Mouse (Mus musculus) forebrain, postnatal 0 days (tissue): Measurements from ENCODE around the gene Dnlz. TPM values are rescaled to one million over a fixed set of nuclear protein-coding genes. Genes with fewer than 3 reads are reported as not detected.
A peak's percentile ranks its signal among the peaks of the same experiment; 100 is the strongest.

Source experiments
- ATAC-seq: fragments of 200-750 bp; cut with Nextera tagmentation; 2 replicates; pipeline ENCODE4 v1.8.0; 2017; ENCODE audit warnings: mild to moderate bottlenecking, moderate library complexity
- DNase-seq: peaks from one replicate; pipeline ENCODE4 v3.0.0-alpha.2; 2015
- H3K27ac ChIP-seq: fragments of 300-500 bp; sonication (generic); 2 replicates; pipeline ENCODE4 v1.5.1; 2014; ENCODE audit warnings: low read depth, mild to moderate bottlenecking, antibody characterized with exemption, low read length, moderate library complexity, mixed read lengths
- H3K27me3 ChIP-seq: fragments of 300-500 bp; sonication (generic); 2 replicates; pipeline ENCODE4 v1.6.1; 2014; ENCODE audit warnings: mild to moderate bottlenecking, low read length, mixed read lengths; ENCODE audit not compliant: insufficient read depth
- H3K36me3 ChIP-seq: fragments of 300-500 bp; sonication (generic); 2 replicates; pipeline ENCODE4 v1.6.1; 2014; ENCODE audit warnings: mild to moderate bottlenecking, moderate library complexity; ENCODE audit not compliant: insufficient read depth
- H3K4me1 ChIP-seq: fragments of 300-500 bp; sonication (generic); 2 replicates; pipeline ENCODE4 v1.6.1; 2014; ENCODE audit warnings: antibody characterized with exemption; ENCODE audit not compliant: insufficient read depth
- H3K4me2 ChIP-seq: fragments of 300-500 bp; sonication (generic); 2 replicates; pipeline ENCODE4 v1.6.1; 2014; ENCODE audit warnings: low read depth, mild to moderate bottlenecking, moderate library complexity
- H3K4me3 ChIP-seq: fragments of 300-500 bp; sonication (generic); 2 replicates; pipeline ENCODE4 v1.5.1; 2014; ENCODE audit warnings: low read depth, low read length, mixed read lengths
- H3K9ac ChIP-seq: fragments of 300-500 bp; sonication (generic); 2 replicates; pipeline ENCODE4 v1.6.1; 2014; ENCODE audit warnings: mild to moderate bottlenecking
- H3K9me3 ChIP-seq: fragments of 300-500 bp; sonication (generic); 2 replicates; pipeline ENCODE4 v1.6.1; 2016; ENCODE audit warnings: low read length
- CTCF ChIP-seq: sonication (generic); IDR thresholded peaks from 2 replicates; pipeline ENCODE4 v1.5.1; 2016; ENCODE audit warnings: antibody characterized with exemption, control low read depth, low read depth
- WGBS: fragments of 180-500 bp; shearing (Covaris S2); extraction: QIAGEN DNeasy Blood & Tissue Kit; methylation state at CpG from one replicate; pipeline ENCODE4 v1.1.7; 2014; 5-methylcytosine and 5-hydroxymethylcytosine counted together
- polyA plus RNA-seq: library from polyadenylated mRNA; unstranded; fragments of >200 nt; fragmentation: Nextera tagmentation; extraction: Ambion mirVana; gene quantifications from 2 replicates; pipeline ENCODE4 v1.2.1, GENCODE M21; 2015
- total RNA-seq: library from RNA; depleted of rRNA; stranded (reverse); fragments of >200 nt; gene quantifications from 2 replicates; pipeline ENCODE4 v1.2.3, GENCODE M21; 2014; rRNA removed

Dnlz gene
- total and polyA plus RNA-seq, 2 experiments from 2014 or later, result 28.8 to 32.2 TPM

DNA sequence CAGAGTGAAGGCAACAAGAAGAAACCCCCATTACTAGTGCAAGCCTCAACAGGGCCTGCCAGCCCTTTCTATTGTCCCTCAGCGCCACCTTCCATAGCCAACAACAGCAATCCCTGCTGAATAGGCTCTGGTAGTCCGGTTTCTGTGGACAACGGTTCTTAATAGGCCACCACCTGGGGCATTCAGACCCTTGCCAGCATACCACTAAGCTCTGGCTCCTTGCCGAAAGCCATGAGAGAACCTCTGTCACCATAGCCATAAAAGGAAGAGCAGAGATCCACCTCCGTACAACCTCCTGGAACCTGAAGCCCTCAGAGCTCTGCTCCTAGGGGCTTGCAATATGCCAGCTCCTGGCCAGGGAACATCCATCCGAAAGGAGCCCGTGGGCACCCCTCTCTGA is 52.6 kb downstream of the Dnlz start:
- H3K4me1 ChIP-seq, result peaks cover 33% of the 10 kb centered on the region
- peak overlapping the region; percentile 82 for H3K27ac ChIP-seq
- H3K9ac ChIP-seq, result peak overlapping the region; percentile 39; the same call in 1 of the 2 replicates
- peak; percentile 23 for DNase-seq
- TF ChIP-seq CTCF, result no peak
- no peaks in the 10 kb centered on the region for H3K9me3 ChIP-seq
- H3K36me3 ChIP-seq, result no peaks in the 10 kb centered on the region
- H3K4me3 ChIP-seq, result no peak overlapping the region
- no peak for ATAC-seq
- WGBS, result 28% methylated on average over 7 of the region's 7 CpGs
- no peaks in the 10 kb centered on the region for H3K27me3 ChIP-seq
- peak overlapping the region; percentile 38; the same call in 1 of the 2 replicates for H3K4me2 ChIP-seq

DNA sequence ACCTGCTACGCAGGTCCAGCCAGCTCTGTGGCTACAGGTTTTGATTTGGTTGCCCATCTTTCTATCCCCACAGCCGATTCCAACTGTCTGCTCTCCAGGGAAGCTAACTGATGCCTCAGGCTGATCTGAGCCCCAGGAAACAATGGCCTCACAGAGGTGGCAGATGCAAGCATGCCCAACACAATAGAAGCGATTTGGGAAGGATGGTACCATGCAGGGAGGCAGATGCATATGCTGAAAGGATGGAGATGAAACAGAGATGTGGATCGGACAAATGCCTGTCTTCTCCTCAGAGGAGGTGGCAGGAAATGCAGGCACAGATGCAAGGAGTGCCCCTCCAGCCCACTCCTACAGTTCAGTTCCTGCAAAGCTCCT is 53.1 kb downstream of the Dnlz start:
- H3K36me3 ChIP-seq, result no peaks in the 10 kb centered on the region
- peak overlapping the region; percentile 39 for H3K9ac ChIP-seq
- peak; percentile 17 for ATAC-seq
- H3K4me1 ChIP-seq, result peaks cover 33% of the 10 kb centered on the region
- H3K27ac ChIP-seq, result peak overlapping the region; percentile 82
- H3K9me3 ChIP-seq, result no peaks in the 10 kb centered on the region
- DNase-seq, result no peak
- WGBS, result 5% methylated on average over 4 of the region's 4 CpGs
- no peak for TF ChIP-seq CTCF
- H3K4me3 ChIP-seq, result no peak overlapping the region
- H3K27me3 ChIP-seq, result no peaks in the 10 kb centered on the region
- H3K4me2 ChIP-seq, result peak overlapping the region; percentile 38

DNA sequence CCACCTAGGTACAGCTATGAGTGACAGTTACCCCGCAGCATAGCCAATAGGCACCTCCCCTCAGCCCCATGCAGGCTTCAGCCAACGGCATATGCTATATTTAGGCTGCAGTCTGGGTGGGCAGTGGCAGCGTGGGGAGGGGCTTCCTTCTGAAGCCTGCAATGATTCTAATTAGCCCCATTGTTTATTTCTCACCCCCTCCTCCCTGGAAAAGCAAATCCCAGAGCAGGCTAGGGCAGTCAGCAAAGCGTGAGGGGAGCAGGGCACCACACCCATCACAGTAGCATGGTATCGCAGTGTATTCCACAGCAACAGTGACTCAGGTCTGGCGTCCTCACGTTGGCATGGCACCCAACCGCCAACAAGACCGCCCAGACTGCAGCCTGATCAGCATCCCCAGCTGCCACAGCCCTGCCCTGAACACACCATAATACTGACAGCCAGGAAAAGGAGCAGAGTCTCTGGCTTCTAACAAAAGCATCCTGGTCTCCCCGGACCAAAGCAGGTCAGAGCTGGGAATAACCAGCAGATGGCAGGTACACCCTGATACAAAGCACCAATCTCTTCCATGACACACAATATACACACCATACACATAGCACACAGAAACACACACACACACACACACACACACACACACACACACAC is 53.6 kb downstream of the Dnlz start:
- H3K4me1 ChIP-seq, result peaks cover 33% of the 10 kb centered on the region
- DNase-seq (peak; percentile 85), ATAC-seq (peak; percentile 92)
- peak overlapping the region; percentile 39; the same call in 1 of the 2 replicates for H3K9ac ChIP-seq
- peak overlapping the region; percentile 82 for H3K27ac ChIP-seq
- H3K27me3 ChIP-seq, result no peaks in the 10 kb centered on the region
- no peak overlapping the region for H3K4me3 ChIP-seq
- no peaks in the 10 kb centered on the region for H3K9me3 ChIP-seq
- peak; percentile 46 for TF ChIP-seq CTCF
- no peaks in the 10 kb centered on the region for H3K36me3 ChIP-seq
- H3K4me2 ChIP-seq, result peak overlapping the region; percentile 38
- WGBS, result under 1% methylated on average over 10 of the region's 10 CpGs

Other genes starting within 250 kb of the Dnlz start
- 18.5 and 18.9 TPM in 2 replicates for gene Nacc2, start 228.9 kb downstream of the Dnlz start, total RNA-seq
- gene Nacc2, start 228.9 kb downstream of the Dnlz start, polyA plus RNA-seq, result 12.3 and 18.3 TPM in 2 replicates
- gene Lhx3, start 143.8 kb downstream of the Dnlz start, total RNA-seq, result 0.08 TPM in 1 of 2 replicates, not detected in the other
- gene Lhx3, start 143.8 kb downstream of the Dnlz start, polyA plus RNA-seq, result 0.06 TPM in 1 of 2 replicates, not detected in the other
- 21.2 and 22.2 TPM in 2 replicates for gene Qsox2, start 114.6 kb downstream of the Dnlz start, total RNA-seq
- 5.5 and 9.1 TPM in 2 replicates for gene Qsox2, start 114.6 kb downstream of the Dnlz start, polyA plus RNA-seq
- gene Ccdc187, start 57.6 kb downstream of the Dnlz start, total RNA-seq, result 1.5 and 2.0 TPM in 2 replicates
- gene Ccdc187, start 57.6 kb downstream of the Dnlz start, polyA plus RNA-seq, result 0.13 TPM in 2 replicates
- gene Gpsm1, start 36.6 kb downstream of the Dnlz start, total RNA-seq, result 242 and 257 TPM in 2 replicates
- gene Gpsm1, start 36.6 kb downstream of the Dnlz start, polyA plus RNA-seq, result 140 and 149 TPM in 2 replicates
- gene Card9, start 8.8 kb upstream of the Dnlz start, total RNA-seq, result 4.0 and 4.1 TPM in 2 replicates
- gene Card9, start 8.8 kb upstream of the Dnlz start, polyA plus RNA-seq, result 0.84 and 1.8 TPM in 2 replicates
- gene Snapc4, start 28.5 kb upstream of the Dnlz start, total RNA-seq, result 56.7 and 58.6 TPM in 2 replicates
- 14.9 and 19.1 TPM in 2 replicates for gene Snapc4, start 28.5 kb upstream of the Dnlz start, polyA plus RNA-seq
- 160 and 179 TPM in 2 replicates for gene Entr1, start 37.2 kb upstream of the Dnlz start, total RNA-seq
- gene Entr1, start 37.2 kb upstream of the Dnlz start, polyA plus RNA-seq, result 146 and 152 TPM in 2 replicates
- 66.0 and 74.3 TPM in 2 replicates for gene Pmpca, start 37.2 kb upstream of the Dnlz start, total RNA-seq
- 76.1 and 85.7 TPM in 2 replicates for gene Pmpca, start 37.2 kb upstream of the Dnlz start, polyA plus RNA-seq
- gene Inpp5e, start 57.1 kb upstream of the Dnlz start, total RNA-seq, result 24.1 and 26.6 TPM in 2 replicates
- gene Inpp5e, start 57.1 kb upstream of the Dnlz start, polyA plus RNA-seq, result 8.9 and 12.6 TPM in 2 replicates
- 52.6 and 65.6 TPM in 2 replicates for gene Sec16a, start 93.1 kb upstream of the Dnlz start, total RNA-seq
- gene Sec16a, start 93.1 kb upstream of the Dnlz start, polyA plus RNA-seq, result 9.0 and 10.9 TPM in 2 replicates
- 23.8 and 38.7 TPM in 2 replicates for gene Notch1, start 164.6 kb upstream of the Dnlz start, total RNA-seq
- gene Notch1, start 164.6 kb upstream of the Dnlz start, polyA plus RNA-seq, result 5.0 and 6.8 TPM in 2 replicates
- 63.9 and 64.6 TPM in 2 replicates for gene Egfl7, start 227.9 kb upstream of the Dnlz start, total RNA-seq
- gene Egfl7, start 227.9 kb upstream of the Dnlz start, polyA plus RNA-seq, result 52.8 and 67.3 TPM in 2 replicates
- gene Gm20532, start 234.5 kb upstream of the Dnlz start, total RNA-seq, result not detected in 2 replicates
- not detected in 2 replicates for gene Gm20532, start 234.5 kb upstream of the Dnlz start, polyA plus RNA-seq